Mouse (Mus musculus): ENCODE data around the gene Nup98.

The Nup98 gene

DNA sequence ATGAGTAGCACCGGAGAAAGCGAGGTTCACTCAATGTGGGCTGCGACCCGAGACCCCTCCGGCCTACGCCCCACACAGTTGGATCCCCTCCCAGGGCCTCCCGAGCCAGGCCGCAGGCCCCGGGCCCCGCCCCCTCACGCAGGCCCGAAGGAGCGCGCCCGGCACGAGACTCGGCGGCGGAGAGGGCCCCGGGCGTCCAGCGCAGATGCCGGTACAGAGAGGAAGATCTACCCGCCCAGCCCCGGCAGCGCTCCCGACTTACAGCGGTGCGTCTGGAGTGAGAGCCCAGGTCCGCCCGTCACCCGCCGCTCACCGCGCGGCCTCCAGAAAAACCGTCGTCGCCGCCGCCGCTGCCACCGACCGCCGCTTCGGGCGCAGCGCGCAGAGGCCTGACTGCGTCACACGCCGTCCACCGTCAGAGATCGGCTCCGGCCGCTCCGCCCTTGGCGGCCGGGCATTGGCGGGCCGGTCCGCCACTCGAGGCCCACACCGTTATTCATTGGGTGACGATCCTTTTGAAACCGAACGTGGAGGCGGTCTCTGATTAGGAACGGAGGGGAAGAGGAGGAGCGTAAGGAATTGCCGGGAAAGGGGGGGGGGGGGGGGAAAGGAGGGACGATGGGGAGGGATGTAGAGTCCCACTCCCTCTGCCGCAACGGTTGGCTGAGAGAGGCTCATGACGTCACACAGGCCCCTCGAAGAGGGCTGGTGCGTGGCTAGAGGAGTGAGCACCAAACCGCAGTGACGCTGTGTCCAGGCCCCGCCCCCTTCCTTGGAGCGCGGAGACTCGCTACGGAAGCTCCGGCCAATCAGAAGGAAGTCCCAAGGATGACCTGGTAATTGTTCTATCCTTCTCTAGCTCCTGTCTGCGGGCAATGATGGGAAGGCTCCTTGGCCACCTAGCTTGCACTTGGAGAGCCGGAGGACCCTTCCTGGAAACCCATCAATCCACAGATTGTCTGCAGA, at the start of gene Nup98, which contains the start of gene Pgap2:
Nup98 (minus strand) TSS at position 421 of the 966 bp plus-strand sequence.
Pgap2 (plus strand) TSS at position 453 of the 966 bp plus-strand sequence.
- DNase-seq (ENCODE audit: low spot score in 2 of 2) = peak; percentile 96 to 97

DNA sequence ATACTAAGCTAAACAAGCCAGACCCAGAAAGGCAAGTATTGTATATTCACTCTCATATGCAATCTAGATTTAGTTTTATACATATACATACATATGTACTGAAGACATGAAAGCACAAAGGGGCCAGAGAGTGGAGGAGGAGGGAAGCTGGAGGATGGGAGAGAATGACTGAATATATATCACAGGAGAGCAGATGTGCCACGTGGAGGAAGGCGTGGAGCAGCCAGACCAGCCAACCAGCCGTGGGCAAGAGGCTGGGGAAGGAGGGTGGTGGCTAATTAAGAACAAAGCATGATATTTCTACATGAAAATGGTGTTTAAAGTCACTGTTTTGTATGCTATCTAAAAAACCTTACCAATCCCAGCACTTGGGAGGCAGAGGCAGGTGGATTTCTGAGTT, 48.8 kb upstream of the Nup98 start:
- DNase-seq (ENCODE audit: low spot score in 2 of 2) = no peak

- DNase-seq (ENCODE audit: low spot score in 2 of 2) = peak; percentile 64 to 76
These were observed 48.2 kb upstream of the Nup98 start for GRCm38 (mm10) chr7:102258189-102258588.

- DNase-seq (ENCODE audit: low spot score in 2 of 2) = no peak
These were observed 46.7 kb upstream of the Nup98 start for GRCm38 (mm10) chr7:102256636-102257035.

DNA sequence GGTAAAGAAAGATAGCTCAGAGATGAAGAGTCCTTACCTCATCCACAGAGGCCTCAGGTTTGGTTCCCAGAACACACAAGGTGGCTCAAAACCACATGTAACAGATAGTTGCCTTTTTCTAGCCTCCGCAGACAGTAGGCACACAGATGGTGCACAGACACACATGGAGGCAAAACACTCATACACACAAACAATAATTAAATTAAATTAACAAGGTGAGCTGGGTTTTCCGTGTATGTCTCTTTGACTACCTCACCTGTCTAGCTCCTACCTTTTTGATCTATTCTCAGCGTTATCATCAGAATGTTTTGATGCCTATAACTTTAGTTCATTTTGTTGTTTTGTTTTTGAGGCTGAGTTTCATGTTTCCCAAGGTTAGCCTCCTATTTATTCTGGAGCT, 46.0 kb upstream of the Nup98 start, which contains the start of gene Rhog:
Rhog (minus strand) TSS at position 101 of the 400 bp plus-strand sequence.
- no peak for DNase-seq (ENCODE audit: low spot score in 2 of 2)

- DNase-seq (ENCODE audit: low spot score in 2 of 2) = no peak
These were observed 43.7 kb upstream of the Nup98 start for GRCm38 (mm10) chr7:102253631-102254030.

DNA sequence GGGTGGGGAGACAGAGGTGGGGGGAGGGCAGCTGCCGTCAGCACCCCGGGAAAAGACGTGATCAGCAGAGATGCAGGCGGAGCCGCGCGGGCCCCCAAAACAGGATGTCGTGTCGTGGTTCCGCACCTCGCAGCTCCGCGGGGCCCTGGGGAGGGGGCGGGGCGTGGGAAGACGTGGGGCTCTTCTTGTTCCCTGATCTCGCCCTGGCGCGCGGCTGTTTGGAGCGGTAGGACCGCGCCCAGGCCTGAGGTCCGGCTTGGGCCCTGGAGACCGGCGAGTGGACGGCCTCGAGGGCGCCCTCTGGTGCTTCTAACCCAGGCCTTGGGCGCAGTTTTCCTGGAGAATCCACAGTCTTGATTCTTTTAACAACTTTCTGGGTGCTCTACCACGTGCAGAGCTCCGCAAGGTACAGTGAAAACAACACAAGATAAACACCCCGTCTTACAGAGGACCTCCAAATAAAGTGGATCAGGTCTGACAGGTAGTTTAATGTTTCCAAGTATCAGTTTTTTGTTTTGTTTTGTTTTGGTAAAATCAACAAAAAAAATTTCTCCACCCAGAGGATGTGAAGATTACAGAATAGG, 40.7 kb upstream of the Nup98 start:
- peak; percentile 95 to 96 for DNase-seq (ENCODE audit: low spot score in 2 of 2)

GRCm38 (mm10) chr7:102249896-102250630, 40.1 kb upstream of the Nup98 start:
- DNase-seq (ENCODE audit: low spot score in 2 of 2) = peak; percentile 82 to 84

- DNase-seq (ENCODE audit: low spot score in 2 of 2) = peak; percentile 75 to 77
These were observed 39.5 kb upstream of the Nup98 start for GRCm38 (mm10) chr7:102249531-102249895.

- peak; percentile 72 to 76 for DNase-seq (ENCODE audit: low spot score in 2 of 2)
These were observed 38.9 kb upstream of the Nup98 start for GRCm38 (mm10) chr7:102248691-102249404.

DNA sequence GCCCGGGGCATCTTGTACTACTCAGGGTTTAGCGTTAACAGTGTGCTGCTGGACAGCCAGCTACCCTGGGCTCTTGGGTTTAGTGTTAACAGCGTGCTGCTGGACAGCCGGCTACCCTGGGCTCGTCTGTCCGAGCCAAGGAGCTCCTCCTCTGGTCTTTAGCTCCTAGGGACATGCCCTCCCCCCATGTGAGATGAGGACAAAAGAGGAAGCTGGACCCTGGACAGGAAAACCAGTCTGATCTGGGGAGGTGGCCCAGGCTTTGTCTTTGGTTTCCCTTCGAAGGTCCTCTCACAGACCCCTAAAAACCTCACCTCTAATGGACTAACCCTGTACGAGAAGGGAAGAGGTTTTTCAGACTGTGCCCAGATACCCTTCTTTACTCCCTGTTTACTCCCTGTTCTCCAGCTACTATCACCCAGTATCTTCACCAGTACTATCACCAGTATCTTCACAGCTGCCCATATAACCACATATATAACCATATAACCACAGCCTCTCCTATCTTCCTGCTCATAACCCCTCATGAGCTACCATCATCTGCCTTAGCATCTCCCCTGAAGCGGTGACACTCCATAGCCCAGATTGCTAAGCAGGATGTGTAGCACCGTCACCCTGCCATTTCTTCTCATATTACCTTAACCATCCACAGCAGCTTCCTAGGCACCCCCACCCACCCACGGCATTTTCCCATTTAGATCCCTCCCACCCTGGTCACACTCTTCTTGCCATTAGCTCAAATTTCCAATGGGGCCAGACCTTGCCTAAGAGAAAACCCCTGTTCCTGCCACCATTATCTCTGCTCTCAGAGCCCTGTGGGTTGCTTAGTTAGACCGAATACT, 37.2 kb upstream of the Nup98 start:
- peak; percentile 20 to 39 for DNase-seq (ENCODE audit: low spot score in 2 of 2)

DNA sequence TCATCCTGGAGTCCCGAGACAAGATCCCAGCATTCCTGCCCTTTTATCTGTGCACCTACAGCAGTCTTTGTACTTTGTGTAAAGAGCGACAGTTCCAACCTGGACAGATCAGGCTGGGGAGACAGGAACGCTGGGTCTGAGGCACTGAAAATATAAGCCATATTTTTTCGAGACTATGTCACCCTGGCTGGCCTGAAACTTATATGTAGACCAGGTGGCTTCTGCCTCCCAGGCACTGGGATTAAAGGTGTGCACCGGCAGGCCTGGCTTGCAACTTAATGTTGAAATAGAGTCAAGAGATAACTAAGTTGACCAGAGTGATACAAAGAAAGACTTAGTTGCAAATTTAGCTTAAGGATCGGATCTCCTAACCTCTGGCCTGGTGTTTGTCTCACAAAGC, 36.3 kb upstream of the Nup98 start:
- DNase-seq (ENCODE audit: low spot score in 2 of 2) = no peak

GRCm38 (mm10) chr7:102245775-102246174, 35.8 kb upstream of the Nup98 start:
- peak; percentile 22 to 36 for DNase-seq (ENCODE audit: low spot score in 2 of 2)

DNA sequence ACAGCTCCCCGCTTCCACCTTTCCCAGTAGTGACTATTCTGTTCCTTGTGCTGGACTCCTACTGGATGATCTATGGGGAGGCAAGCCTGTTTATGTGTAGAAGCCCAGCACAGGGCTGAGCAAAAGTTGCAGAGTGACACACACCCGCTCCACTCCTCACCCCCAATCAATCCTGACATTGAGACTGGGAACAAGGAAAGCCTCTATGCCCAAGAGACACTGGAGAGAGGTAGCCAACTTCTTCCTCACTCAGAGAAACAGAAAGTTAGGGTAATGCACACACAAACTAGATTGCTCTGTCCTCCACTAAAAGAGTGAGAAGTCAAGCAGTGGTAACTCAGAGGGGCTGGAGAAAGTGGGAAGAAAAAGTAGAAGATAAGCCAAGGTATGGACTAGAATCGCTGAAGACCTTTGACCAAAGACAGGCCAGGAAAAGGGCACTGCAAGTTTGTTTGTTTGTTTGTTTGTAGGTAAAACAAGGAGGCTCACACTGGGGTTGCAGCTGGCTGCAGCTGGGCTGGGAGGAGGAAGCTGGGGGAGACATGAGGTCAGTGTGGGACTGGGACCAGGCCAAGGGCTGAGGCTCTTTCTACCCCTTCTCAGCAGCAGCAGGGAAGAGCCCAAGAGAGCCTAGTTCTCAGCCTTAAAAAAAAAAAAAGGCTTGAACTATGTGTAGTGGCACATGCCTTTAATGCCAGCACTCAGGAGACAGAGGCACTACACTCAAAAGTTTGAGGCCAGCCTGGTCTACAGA, 35.0 kb upstream of the Nup98 start:
- no peak for DNase-seq (ENCODE audit: low spot score in 2 of 2)

GRCm38 (mm10) chr7:102243870-102244269, 33.9 kb upstream of the Nup98 start:
- peak; percentile 52 to 66 for DNase-seq (ENCODE audit: low spot score in 2 of 2)

- no peak for DNase-seq (ENCODE audit: low spot score in 2 of 2)
These were observed 32.9 kb upstream of the Nup98 start for GRCm38 (mm10) chr7:102242917-102243316.

- no peak for DNase-seq (ENCODE audit: low spot score in 2 of 2)
These were observed 32.4 kb upstream of the Nup98 start for GRCm38 (mm10) chr7:102242371-102242770.

DNA sequence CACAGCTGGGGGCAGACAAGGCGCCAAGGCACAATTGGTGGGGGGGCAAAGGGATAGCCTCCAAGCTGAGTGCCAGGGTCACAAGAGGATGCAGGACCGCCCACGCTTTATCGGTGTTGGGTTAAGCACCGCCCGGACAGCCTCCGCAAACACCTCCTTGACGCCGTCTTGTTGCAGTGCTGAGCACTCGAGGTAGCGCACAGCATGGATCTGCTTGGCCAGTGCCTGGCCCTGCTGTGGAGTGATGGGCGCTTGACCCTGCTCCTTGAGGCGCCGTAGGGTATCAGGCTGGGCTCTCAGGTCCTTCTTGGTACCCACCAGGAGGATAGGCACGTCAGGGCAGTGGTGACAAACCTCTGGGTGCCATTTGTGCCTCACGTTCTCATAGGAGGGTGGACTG, 29.6 kb upstream of the Nup98 start:
- no peak for DNase-seq (ENCODE audit: low spot score in 2 of 2)

DNA sequence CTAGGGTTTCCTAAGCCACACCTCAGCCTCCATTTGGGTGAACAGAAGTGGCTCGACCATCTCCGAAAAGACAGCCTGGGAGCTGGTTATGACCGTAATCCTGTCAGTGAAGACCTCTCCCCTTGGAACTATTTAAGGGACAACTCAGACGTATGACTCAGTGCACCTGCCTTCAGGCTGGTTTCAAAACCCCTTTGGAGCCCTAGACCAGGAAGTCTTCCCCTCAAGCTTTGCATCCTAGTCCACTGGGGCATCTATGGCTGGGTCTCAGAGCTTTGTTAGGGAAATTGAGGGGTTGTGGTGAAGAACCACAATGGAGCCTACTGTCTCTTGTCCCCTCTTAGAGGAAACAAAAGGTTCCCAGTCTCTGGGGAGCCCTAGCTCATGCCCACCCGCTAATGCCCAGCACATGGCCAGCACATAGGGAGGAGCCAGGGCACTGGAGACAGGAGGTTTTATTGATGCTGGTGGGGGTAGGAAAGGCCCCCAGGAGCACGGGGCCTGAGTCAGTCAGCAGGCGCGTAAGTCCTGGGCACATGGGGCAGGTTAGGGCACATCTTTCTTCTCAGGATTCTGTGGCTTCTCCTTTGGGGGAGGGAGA, 28.8 kb upstream of the Nup98 start:
- no peak for DNase-seq (ENCODE audit: low spot score in 2 of 2)

Measured in spleen, postnatal 36 days (tissue).